Mouse (Mus musculus) adrenal gland, adult 2 months (tissue): ENCODE data around the gene Cux1. TPM values are rescaled to one million over a fixed set of nuclear protein-coding genes. Genes with fewer than 3 reads are reported as not detected.

ENCODE experiments used
- DNase-seq: peaks from one replicate; pipeline ENCODE4 v3.0.0; 2021
- polyA plus RNA-seq: library from polyadenylated mRNA; depleted of rRNA; stranded (reverse); fragments of >200 nt; gene quantifications from 2 replicates; pipeline ENCODE4 v1.2.3, GENCODE M21; 2012
- total RNA-seq, 2 experiments: library from RNA; stranded (reverse); gene quantifications; 2 replicates each; pipeline ENCODE4 v1.2.3; 2021

Cux1 gene
- total and polyA plus RNA-seq, 3 experiments: 52.3 to 105 (median 101) TPM

DNA sequence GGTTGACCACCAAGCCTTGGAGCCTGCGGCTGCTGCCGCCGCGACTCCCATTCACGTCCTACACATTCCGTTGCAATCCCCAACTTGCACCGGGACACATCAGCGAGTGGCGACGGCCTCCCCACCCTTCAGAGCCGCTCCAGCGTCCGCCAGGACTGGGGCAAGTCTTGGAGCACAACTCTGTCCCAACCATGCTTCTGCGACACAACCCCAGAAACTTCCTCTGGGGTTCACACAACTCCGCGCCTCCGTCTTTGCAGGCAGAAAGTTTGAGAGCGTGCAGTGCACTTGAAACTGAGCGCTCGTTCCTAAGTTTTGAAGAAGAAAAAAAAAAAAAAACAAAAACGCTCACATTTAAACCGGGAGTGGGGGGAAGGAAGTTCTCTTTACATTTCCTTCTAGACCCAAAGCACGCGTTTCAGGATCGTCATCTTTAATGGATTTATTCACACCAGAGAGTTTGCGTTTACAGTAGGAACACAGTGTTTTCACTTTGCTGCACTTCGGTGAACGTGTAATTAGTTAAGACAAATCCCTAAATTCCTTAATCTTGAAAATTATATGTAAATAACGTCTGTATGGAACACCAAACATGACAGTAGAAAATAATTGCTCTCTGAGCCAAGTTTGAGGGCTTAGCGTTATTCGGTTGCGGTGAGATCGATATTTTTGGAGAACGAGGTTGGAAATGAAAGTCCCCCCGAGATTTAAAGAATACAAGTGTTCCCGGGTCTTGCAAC is 906 bp upstream of the Cux1 start:
- DNase-seq: peak; percentile 71

- DNase-seq: no peak
Observed at GRCm38 (mm10) chr5:136566812-136567175, 496 bp downstream of the Cux1 start.

DNA sequence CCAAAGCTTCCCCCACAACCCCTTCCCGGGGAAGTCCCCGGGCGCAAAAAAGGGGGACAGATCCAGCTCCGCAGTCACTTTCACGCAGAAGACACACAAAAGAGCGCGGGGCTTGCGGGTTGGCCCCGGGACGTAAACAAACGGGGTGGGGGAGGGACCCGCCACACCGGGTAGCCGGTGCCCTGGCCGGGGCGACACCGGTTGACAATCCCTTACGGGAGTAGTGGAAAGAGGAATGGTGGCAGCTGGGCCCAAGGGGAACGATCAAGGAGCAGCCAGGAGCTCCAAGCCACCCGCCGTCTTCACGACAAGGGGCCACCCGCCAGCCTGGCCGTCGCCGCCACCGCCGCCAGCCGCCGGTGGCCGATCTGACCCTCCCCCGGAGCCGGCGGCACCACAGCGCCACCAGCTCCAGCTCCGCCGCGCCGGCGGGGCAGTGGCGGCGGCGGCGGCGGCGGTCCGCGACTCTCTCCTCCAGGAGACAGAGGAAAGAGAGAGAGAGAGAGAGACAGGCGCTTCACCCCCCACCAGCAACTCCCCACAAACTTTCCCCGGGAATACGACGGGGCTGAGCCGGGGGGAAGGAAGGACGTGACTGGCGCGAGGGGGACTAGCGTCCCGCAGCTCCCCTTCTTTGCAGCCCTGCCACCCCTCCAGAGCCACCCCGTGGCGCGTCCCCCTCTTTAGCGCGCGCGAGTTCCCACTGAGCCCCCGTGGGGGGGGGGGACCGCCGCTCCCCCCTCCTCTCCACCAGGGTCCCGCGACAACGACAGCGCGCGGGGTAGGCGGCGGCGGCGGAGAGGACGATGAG is 1.1 kb downstream of the Cux1 start:
- peak; percentile 89 for DNase-seq

DNA sequence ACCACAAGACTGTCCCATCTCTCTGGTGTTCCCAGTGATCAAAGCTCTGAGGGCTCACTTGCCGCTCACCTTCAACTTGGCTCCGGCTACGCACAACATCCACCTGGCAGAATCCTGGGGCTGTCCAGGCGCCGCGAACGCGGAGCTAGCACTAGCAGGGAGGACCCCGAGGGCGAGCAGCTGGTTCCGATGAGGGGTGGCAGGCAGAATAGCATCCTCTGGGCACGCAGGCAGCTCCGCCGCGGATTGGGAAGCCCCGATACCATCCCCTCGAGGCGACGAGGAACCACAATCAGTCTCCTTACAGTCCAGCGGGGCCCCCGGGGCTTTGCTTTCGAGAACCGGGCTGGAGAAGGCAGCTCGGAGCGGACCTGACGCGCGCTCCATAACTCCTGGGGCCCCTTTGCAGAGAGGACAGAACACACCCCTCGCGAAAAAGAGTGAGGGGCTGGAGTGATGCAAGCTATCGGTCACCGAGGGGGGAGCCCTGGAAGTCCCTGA is 1.9 kb downstream of the Cux1 start:
- DNase-seq: peak; percentile 73

DNA sequence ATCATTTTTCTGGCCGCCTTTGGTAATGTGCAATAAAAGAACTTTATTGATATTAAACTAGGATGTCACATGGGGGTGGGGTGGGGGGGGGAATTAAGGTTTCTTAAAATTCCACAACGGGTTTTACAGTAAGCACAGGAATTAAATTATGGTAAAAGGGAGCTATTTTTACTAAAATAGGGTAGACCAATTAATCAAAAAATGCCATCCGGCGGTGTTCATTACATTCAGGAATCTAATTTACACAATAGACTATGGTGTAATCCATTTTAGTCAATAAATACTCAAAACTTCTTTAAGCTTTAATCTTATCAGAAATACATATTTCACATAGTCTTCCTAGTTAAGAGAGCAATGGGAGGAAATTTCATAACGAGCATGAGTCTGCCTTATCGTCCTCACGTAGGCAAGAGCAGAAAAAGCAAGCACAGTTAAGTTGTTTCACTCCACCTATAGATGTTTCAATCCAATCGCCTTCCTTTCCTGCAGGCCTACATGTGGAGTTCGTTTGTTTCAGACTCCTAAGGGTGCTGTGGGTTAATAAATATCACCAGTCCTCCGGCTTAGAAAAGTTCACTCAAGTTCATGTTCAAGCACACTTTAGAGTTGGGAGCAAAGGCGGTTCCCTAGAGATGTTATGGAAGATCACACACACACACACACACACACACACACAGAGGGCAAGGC is 2.5 kb downstream of the Cux1 start:
- DNase-seq: no peak

- DNase-seq: no peak
Observed at GRCm38 (mm10) chr5:136563996-136564395, 3.3 kb downstream of the Cux1 start.

GRCm38 (mm10) chr5:136563104-136563503 is 4.2 kb downstream of the Cux1 start:
- no peak for DNase-seq

DNA sequence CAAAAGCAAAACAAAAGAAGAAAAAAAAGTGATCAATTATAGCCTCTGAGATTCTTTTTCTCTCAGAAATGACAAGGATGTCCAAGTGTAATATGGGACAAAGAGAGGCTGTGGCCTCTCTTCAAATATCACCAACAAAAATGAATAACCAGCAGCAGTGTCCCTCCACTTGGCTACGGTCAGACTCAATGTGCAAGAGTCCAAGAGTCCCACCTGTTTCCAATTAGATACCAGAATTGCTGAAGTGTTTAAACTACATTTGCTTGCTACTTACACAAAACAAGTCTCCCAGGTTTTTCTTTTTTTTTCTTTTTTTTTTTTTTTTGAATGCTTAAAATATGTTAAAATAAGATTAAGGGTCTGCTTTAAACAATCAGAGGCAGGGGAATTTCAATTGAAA is 5.1 kb downstream of the Cux1 start:
- DNase-seq: no peak

DNA sequence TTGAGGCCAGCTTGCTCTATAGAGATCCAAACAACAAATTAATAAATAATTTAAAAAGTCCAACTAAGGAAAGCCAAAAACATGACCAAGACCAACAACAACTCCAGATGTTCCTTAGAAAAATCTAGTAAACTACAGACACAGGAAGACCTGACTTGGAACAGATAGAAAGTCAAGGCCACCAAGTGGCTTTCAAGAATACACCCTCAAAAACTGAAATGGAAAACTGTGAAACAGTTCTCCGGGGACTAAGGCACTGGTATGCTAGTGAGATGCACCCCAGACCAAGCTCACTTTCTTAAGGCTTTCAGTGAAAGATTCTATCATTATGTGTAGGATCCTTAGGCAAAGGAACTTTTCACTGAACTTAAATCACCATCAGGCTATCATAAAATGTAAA is 5.6 kb downstream of the Cux1 start:
- no peak for DNase-seq

GRCm38 (mm10) chr5:136560656-136561055 is 6.6 kb downstream of the Cux1 start:
- DNase-seq: no peak

DNA sequence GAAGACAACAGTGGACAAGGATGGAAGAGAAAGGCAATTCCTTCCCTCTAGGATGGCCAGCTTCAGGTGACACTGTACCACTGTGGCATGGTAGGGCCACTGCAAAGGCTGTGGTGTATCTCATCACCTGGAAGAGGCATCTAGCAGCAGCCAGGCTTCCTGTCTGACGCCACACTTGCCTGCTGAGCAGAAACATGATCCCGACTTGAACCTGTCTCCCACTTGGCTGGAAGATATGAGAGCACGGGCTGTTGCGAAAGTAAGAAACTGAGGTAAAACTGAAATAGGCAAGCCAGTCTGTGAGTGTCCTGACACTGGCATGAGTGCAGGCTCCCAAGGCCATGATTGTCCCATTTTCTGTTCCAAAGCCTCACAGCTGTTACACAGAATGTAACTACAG is 9.8 kb downstream of the Cux1 start:
- peak; percentile 44 for DNase-seq

- no peak for DNase-seq
Observed at GRCm38 (mm10) chr5:136556328-136557262, 10.7 kb downstream of the Cux1 start.

GRCm38 (mm10) chr5:136555703-136556102 is 11.6 kb downstream of the Cux1 start:
- peak; percentile 73 for DNase-seq

- no peak for DNase-seq
Observed at GRCm38 (mm10) chr5:136552832-136553231, 14.5 kb downstream of the Cux1 start.

- DNase-seq: no peak
Observed at GRCm38 (mm10) chr5:136552093-136552492, 15.2 kb downstream of the Cux1 start.

GRCm38 (mm10) chr5:136551571-136551970 is 15.7 kb downstream of the Cux1 start:
- no peak for DNase-seq

- no peak for DNase-seq
Observed at GRCm38 (mm10) chr5:136550726-136551125, 16.6 kb downstream of the Cux1 start.

GRCm38 (mm10) chr5:136548776-136549175 is 18.5 kb downstream of the Cux1 start:
- no peak for DNase-seq

GRCm38 (mm10) chr5:136545061-136545460 is 22.2 kb downstream of the Cux1 start:
- DNase-seq: no peak

DNA sequence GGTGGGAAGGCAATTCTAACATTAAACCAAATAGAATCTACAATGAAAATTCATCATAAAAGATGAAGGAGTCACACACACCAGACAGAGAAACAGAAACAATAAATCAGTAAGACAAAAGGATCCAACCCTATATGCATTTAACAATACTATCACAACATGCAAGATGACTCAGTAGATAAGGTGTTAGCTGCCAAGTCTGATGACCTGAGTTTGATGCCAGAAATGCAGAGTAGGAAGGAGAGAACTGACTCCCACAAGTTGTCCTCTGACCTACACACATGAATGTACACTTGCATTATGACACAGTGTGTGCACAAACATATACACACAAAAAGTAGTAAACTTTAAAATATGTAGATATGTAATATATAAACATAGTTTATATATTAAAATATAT is 24.1 kb downstream of the Cux1 start:
- DNase-seq: no peak

DNA sequence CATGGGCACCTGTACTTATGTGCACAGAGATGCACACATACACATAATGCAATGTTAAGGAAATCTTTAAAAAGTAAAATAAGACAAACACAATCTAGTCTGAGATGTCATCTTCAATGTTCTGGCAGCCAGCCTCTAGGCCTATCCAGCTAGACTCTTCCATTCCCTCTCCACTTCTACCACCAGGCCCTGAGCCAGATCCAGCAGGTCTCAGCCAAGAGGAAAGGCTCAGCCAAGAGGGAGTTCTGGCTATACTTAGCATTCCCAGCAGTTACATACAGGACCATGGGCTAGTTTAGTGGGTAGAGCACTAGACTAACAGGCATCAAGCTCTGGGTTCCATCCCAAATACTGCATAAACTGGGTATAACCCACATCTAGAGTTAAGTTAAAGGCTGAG is 26.3 kb downstream of the Cux1 start:
- peak; percentile 65 for DNase-seq
